Mouse (Mus musculus): ENCODE results near the gene Pknox2.

Gene Pknox2

GRCm38 (mm10) chr9:37140464-37141181, 6.6 kb downstream of the Pknox2 start:
- DNase-seq (ENCODE audit: low spot score) = no peak

DNA sequence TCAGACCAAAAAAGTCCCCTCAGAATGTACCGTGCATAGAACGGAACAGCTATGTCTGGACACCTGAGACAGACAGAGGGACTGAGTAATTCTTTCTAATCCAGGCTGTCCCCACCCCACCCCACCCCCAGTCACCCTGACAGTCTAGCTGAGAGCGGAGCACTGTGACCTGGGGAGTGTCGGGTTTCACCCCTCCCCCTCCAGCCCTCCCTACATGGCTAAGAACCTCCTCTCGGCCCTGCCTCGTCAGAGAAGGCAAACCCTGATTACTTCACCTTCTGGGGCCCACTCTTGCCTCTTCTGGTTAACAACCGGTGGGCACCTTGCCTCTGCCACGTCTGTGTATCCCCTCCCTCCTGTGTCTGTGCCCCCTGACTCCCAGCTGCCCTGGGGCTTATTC, 7.7 kb downstream of the Pknox2 start:
- no peak for DNase-seq (ENCODE audit: low spot score)

DNA sequence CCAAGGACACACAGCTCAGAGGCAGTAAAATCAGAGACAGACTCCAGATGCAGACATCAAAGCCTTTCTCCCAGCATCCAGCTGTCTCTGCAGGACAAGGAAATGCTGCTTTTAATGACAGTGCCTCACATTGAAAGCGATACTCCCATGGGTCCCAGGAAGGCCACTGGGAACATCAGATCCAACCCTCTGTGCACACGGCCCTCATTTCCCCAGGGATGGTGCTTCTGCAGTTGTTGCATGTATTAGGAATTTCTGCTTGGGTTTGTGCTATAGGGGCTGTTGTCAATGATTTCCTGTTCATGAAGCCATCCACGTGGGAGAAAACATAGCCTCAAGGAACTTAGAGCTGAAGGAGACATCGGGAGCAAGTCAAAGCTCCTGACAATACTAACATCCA, 8.3 kb downstream of the Pknox2 start:
- no peak for DNase-seq (ENCODE audit: low spot score)

DNA sequence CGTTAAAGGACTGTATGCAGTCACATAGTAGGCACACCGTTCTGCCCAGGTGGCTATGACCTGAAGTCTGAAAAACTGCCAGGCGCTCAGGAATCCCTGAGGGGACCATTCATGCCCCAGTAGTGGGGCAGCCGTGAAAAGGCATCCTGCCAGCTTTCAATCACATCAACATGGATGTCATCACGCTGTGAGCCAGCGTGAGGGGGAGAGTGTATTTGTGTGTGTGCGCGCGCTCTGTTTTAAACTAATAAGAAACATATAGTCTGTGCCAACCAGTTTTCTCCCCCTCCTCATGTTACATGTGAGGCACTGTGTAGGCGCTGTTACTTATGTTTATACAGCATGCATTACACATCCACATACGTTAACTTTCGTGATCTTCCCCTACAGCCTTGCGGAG, 10.9 kb downstream of the Pknox2 start:
- DNase-seq (ENCODE audit: low spot score) = no peak

- DNase-seq (ENCODE audit: low spot score) = no peak
Measured at GRCm38 (mm10) chr9:37133495-37133894, 13.7 kb downstream of the Pknox2 start.

GRCm38 (mm10) chr9:37129046-37129445, 18.2 kb downstream of the Pknox2 start:
- DNase-seq (ENCODE audit: low spot score) = no peak

- DNase-seq (ENCODE audit: low spot score) = no peak
Measured at GRCm38 (mm10) chr9:37126197-37126596, 21.0 kb downstream of the Pknox2 start.

- no peak for DNase-seq (ENCODE audit: low spot score)
Measured at GRCm38 (mm10) chr9:37124696-37125480, 22.3 kb downstream of the Pknox2 start.

GRCm38 (mm10) chr9:37123384-37123783, 23.8 kb downstream of the Pknox2 start:
- DNase-seq (ENCODE audit: low spot score) = no peak

GRCm38 (mm10) chr9:37122971-37123370, 24.2 kb downstream of the Pknox2 start:
- no peak for DNase-seq (ENCODE audit: low spot score)

- DNase-seq (ENCODE audit: low spot score) = no peak
Measured at GRCm38 (mm10) chr9:37122381-37122780, 24.8 kb downstream of the Pknox2 start.

DNA sequence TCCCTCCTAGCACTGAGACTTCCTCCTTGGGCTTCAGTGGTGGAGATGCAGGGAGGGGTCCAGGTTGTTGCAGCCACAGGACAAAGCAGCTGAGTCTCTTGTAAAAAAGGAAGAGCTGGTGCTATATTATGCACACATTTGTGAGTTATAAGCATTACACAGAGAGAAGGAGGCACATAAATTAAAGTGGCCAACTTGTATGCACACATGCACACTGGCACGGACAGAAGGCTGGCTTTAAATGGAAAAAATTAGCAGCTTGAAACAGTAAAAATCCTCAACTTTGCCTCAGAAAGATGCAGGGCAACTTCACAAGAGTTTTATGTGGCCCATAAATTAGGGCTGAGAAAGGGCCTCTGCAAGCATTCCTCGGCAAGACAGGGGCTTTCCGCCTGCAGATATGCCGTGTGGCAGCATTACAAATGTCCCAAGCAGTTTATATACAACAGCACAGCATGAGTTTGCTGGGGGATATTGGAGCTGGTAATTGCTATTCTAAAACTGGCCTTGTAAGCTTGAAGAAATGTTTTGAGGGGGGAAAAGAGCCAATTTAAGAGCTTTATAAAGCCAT, 25.4 kb downstream of the Pknox2 start:
- no peak for DNase-seq (ENCODE audit: low spot score)

DNA sequence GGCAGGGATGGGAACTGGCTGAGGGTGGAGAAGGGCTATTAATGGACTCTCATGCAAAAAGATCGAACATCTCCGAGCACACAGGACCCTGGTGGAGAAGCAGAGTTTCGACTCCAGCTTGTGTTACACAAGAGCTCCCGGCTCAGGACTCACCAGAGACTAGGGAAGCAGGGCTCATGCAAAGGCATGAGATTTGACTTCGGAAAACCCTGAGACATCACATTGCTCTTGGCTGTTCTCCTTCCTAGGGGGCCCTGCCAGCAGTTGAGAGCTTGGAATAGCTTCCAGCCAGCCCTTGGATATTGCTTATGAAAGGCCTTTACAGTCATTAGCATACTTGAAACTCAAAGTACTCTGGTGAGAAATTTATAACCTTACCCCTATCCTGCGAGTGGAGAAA, 26.4 kb downstream of the Pknox2 start:
- no peak for DNase-seq (ENCODE audit: low spot score)

- no peak for DNase-seq (ENCODE audit: low spot score)
Measured at GRCm38 (mm10) chr9:37117529-37117928, 29.7 kb downstream of the Pknox2 start.

DNA sequence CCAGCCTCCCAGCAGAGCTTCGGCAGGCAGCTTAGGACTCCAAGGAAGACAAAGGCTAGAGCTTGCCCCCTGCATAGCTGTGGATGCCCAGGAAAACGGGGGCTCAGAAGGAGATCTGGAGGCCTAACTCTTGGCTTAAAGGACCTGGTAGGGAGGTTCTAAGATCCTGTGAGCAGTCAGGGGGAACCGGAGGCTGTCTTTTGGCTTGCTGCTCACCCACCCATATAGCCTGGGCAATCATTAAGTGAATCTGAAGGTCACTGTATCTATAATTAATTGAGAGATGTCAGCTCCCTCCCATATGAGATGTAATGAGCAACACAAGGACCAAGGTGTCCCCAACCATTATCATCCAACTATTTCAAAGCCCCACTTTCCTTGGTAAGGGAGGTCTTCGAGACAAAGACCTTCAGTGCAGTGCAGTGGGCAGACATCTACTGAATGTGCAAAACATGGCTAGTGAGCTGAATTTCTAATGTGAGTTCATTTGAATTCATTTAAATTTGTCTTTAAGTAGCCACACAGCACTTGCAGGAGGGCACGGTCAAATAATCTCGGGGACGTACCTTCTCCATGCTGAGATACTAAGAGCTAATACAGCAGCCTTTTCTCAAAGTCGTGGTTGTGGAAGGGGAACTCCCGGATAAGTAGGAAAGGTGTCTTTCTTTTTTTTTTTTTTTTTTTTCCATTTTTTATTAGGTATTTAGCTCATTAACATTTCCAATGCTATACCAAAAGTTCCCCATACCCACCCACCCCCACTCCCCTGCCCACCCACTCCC, 30.4 kb downstream of the Pknox2 start:
- DNase-seq (ENCODE audit: low spot score) = no peak

- no peak for DNase-seq (ENCODE audit: low spot score)
Measured at GRCm38 (mm10) chr9:37115820-37116219, 31.4 kb downstream of the Pknox2 start.

- DNase-seq (ENCODE audit: low spot score) = no peak
Measured at GRCm38 (mm10) chr9:37114286-37115267, 32.6 kb downstream of the Pknox2 start.

- DNase-seq (ENCODE audit: low spot score) = no peak
Measured at GRCm38 (mm10) chr9:37107546-37107945, 39.7 kb downstream of the Pknox2 start.

DNA sequence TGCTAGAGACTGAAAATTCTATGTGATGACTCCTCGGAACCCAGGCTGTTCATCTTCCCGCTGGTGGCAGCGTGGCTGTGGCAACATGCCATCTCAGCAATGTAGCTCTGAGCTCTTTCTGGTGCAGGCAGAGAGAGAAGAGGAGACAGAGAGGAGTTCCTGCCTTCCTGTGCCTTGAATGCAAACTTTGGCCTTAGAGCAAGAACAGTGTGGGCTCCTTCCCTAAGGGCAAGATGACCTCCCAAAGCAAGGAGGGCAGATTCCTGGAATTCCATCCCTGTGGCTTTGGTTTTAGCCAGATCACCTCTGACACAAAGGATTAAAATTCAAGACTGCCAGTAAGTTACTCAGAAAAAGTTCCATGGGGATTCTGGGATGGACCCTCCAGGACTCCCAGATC, 40.4 kb downstream of the Pknox2 start:
- no peak for DNase-seq (ENCODE audit: low spot score)

GRCm38 (mm10) chr9:37104249-37104648, 43.0 kb downstream of the Pknox2 start:
- DNase-seq (ENCODE audit: low spot score) = no peak

- DNase-seq (ENCODE audit: low spot score) = no peak
Measured at GRCm38 (mm10) chr9:37103778-37104177, 43.4 kb downstream of the Pknox2 start.
